Mouse (Mus musculus) mouse trophoblast stem cell (cell line): ENCODE measurements around the gene Nedd8.

Experiments used
- in situ Hi-C, 2 experiments: fragments of 300-500 bp; cut with MseI, MboI; formaldehyde crosslinking; loops; 2 replicates in 1 of 2; 3 replicates in 1 of 2; pipeline ENCODE4 v1.15.1; 2025

Nedd8 gene

GRCm38 (mm10) chr14:55614565-55615178 lies 57.3 kb downstream of the Nedd8 start:
- in situ Hi-C loops, result no loop called here

GRCm38 (mm10) chr14:55613346-55613745 lies 58.6 kb downstream of the Nedd8 start:
- in situ Hi-C loops, result no loop called here
